Mouse (Mus musculus) telencephalon, adult 2 months (tissue): Measurements from ENCODE around the gene Micall2.

Source experiments
- DNase-seq: peaks from one replicate; pipeline ENCODE4 v3.0.0-alpha.2; 2011; ENCODE audit warnings: low read depth, low spot score

Gene Micall2

DNA sequence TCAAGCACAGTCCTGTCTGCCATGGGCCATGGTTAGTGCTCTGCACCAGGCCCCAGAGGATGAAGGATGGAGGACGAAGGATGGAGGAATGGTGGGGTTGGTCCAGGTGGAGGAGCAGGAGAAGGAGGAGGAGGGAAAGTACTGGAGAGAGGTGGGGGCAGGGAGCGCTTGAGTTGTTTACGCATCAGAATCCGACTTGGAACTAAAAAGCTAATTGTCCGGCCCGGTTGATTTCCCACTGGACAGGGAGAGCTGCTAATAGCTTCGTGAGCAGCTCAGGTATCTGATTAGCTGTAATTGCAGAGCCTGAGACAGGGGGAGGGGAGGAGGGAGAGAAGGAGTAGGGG is 53.5 kb downstream of the Micall2 start:
- DNase-seq: no peak

- peak; percentile 17 for DNase-seq
These were observed 54.1 kb downstream of the Micall2 start for GRCm38 (mm10) chr5:139681832-139682630.

GRCm38 (mm10) chr5:139675707-139675967 is 60.5 kb downstream of the Micall2 start:
- no peak for DNase-seq

DNA sequence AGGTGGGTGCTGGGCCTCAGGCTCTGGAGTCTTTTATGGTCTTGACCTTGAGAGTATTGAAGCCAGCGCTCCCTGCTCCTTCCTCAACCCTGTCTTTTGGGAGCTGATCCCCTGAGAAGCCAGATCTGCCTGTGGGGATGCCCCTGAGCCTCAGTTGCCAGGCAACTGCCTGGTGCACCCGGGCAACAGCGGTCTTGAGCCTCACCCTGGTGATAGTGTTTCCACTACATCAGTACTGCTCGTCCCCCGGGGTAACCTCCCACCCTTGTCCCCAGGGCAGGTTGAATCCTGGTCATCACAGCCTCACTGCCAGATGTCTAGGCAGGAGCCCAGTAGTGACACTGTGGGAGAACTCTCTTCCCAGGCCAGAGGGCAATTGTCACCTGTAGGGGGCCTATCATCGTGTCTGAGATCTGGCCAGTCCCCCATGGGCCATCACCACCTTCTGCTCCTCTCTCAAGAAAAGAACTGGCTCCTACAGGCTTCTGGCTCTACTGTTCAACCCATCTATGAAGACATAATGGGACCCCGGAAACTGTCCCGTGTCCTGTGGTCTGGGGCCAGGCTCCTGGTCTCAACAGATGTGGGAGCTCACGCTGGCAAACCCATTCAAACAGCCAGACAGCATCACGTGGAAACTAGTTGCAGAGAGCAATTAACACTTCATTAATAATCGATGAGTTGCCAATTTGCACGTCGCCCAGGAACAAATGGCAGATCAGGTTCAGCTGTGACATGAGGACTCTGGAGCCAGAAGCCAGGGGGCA is 61.0 kb downstream of the Micall2 start:
- DNase-seq: no peak

DNA sequence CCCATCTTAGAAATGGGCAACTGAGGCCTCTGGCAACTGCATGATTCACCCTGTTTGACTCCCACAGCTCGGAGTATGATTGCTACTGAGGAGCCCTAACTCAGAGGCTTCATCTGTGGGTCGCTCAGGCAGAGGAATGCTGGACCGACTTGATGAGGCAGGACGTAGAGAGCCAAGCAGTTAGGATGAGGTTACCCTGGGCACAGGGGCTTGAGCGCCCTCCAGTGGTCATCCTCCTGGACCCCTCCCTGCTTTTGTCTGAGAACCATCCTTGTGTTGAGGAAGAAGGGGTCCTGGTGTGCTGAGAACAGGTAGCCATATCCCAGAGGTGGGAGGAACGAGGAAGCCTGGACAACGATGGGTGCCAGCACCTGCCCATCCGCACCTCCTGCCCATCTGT is 66.8 kb downstream of the Micall2 start:
- no peak for DNase-seq

DNA sequence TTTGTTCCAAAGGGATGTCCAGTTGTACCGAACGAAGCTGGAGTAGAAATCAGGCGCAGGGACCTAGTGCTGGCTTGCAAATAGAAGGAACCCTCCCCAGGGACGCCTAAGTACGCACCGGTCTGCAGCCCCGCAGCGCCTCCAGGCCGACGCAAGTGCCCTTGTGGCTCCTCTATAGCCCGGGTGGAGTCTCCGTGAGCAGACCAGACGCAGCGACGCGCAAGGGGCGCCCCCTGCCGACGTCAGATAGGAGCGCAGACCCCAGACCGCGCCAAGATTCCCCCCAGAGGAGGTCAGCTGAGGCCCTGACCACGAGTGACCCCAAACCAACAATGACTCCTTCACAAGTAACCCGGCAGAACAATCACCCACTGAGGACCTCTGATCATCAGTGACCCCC is 67.6 kb downstream of the Micall2 start:
- DNase-seq: no peak

DNA sequence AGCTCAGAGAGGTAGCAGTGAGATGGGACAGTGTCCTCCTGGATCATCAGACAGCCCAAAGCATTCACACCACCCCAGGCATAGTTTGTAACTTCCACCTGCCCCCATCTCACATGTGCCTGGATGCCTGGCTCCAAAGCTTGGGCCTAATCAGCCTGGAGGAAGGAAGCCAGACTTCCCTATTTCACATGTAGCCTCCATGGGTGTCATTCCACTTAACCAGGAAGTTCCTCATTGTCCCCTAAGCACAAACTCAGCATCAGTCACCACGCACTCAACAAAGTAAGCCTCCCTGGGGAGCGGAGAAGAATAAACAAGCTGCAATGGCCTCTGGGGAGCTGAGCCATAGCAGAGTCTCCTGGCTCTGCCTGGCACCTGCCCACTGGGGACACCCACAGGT is 69.6 kb downstream of the Micall2 start:
- DNase-seq: no peak

DNA sequence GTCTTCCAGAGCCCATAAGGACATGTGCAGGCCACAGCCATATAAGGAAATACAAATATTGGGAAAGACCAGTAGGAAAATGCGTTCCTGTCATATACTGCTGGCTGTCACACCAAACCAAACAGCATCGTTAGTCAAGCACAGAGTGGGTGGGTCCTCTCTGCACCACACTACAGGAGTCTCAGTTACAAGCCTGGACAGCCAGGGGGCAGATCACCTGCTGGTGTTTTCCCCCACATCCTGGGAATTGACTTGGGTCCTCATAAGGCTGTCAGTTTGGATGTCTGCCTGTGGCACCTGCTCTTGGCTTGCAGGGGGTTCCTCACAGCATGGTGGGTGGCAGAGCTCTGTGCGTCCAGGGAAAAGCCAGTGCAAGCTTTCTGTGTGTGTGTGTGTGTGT is 70.8 kb downstream of the Micall2 start:
- no peak for DNase-seq

- no peak for DNase-seq
These were observed 74.4 kb downstream of the Micall2 start for GRCm38 (mm10) chr5:139661713-139662112.

DNA sequence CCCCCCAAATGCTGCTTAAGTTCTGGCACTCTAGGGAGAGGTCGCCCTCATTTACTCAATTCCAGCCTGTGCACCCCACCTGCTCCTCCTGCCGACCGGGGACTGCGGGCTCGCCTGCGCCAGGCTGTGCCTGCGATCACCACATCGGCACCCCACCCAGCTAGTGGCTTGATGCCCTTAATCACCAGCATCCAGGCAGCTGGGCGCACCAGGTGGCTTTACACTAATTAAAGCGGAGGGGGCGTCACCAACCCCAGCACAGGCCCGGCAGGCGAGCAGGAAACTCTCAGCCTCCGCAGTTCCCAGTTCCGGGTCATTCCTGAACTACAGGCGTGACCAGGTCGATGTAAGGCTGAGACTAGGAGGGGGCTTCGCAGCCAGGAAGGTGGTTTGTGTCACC is 76.8 kb downstream of the Micall2 start:
- no peak for DNase-seq

DNA sequence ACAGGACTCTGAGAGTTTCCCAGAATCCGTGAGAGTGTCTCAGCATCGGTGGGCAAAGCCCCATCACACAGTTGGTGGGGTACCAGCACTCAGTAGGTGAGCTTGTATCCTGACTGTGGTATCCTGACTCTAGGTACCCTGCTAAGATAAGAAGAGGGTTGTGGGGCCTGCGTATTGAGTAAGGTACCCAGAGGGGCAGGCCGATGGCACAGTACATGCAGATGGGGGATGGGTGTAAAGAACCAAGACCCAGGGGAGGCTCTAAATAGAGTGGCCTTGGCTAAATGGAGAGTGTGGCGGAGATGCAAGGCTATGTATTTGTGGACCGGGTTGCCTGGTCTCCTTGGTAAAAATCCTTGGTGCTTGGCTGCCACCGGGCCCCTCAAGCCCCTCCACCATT is 77.3 kb downstream of the Micall2 start:
- DNase-seq: no peak

GRCm38 (mm10) chr5:139657959-139658602 is 78.1 kb downstream of the Micall2 start:
- DNase-seq: no peak
